Mouse (Mus musculus): ENCODE measurements around the gene Vta1. TPM values are rescaled to one million over a fixed set of nuclear protein-coding genes. Genes with fewer than 3 reads are reported as not detected.

Vta1 gene
- total RNA-seq (2021): 10 to 100 TPM; 68.3 to 70.9 TPM
- long read RNA-seq, transcript Vta1-205 (8 exons, 1,974 nt): major isoform, 63 of 66 reads
- long read RNA-seq, partial matches to known transcripts: 1 of 66 reads
- long read RNA-seq, other reads (novel, unspliced or antisense): 1 of 66 reads

- DNase-seq (ENCODE audit: low spot score in 2 of 2): peak; percentile 99 to 100
Measured at GRCm38 (mm10) chr10:14705072-14706066, at the start of gene Vta1, which contains the start of gene Nmbr. Gene Vta1, minus strand, starts transcription at chr10:14705560. Gene Nmbr, plus strand, starts transcription at chr10:14705591.

GRCm38 (mm10) chr10:14734285-14734684 lies 28.9 kb upstream of the Vta1 start:
- DNase-seq (ENCODE audit: low spot score in 2 of 2): peak; percentile 3 to 87

GRCm38 (mm10) chr10:14725671-14726070 lies 20.3 kb upstream of the Vta1 start:
- DNase-seq (ENCODE audit: low spot score in 2 of 2): peak; percentile 50 to 83

- DNase-seq (ENCODE audit: low spot score in 2 of 2): no peak
Measured at GRCm38 (mm10) chr10:14718114-14718513, 12.8 kb upstream of the Vta1 start, which contains the start of gene Gje1. Gene Gje1, minus strand, starts transcription at chr10:14718214.

GRCm38 (mm10) chr10:14703830-14704420 lies 1.4 kb downstream of the Vta1 start:
- no peak for DNase-seq (ENCODE audit: low spot score in 2 of 2)

GRCm38 (mm10) chr10:14703239-14703638 lies 2.1 kb downstream of the Vta1 start:
- DNase-seq (ENCODE audit: low spot score in 2 of 2): no peak

GRCm38 (mm10) chr10:14690349-14690748 lies 15.0 kb downstream of the Vta1 start:
- DNase-seq (ENCODE audit: low spot score in 2 of 2): no peak

- DNase-seq (ENCODE audit: low spot score in 2 of 2): no peak
Measured at GRCm38 (mm10) chr10:14688785-14689442, 16.4 kb downstream of the Vta1 start.

- DNase-seq (ENCODE audit: low spot score in 2 of 2): no peak
Measured at GRCm38 (mm10) chr10:14685663-14686062, 19.7 kb downstream of the Vta1 start.

GRCm38 (mm10) chr10:14666147-14666546 lies 39.2 kb downstream of the Vta1 start:
- no peak for DNase-seq (ENCODE audit: low spot score in 2 of 2)

GRCm38 (mm10) chr10:14660875-14661274 lies 44.5 kb downstream of the Vta1 start:
- no peak for DNase-seq (ENCODE audit: low spot score in 2 of 2)

GRCm38 (mm10) chr10:14639635-14640034 lies 65.7 kb downstream of the Vta1 start:
- DNase-seq (ENCODE audit: low spot score in 2 of 2): no peak

GRCm38 (mm10) chr10:14639043-14639442 lies 66.3 kb downstream of the Vta1 start:
- no peak for DNase-seq (ENCODE audit: low spot score in 2 of 2)

GRCm38 (mm10) chr10:14625706-14626105 lies 79.7 kb downstream of the Vta1 start:
- no peak for DNase-seq (ENCODE audit: low spot score in 2 of 2)

- peak in 1 of 2 experiments; percentile 21 for DNase-seq (ENCODE audit: low spot score in 2 of 2)
Measured at GRCm38 (mm10) chr10:14619156-14619555, 86.2 kb downstream of the Vta1 start.

- DNase-seq (ENCODE audit: low spot score in 2 of 2): no peak
Measured at GRCm38 (mm10) chr10:14618301-14618700, 87.1 kb downstream of the Vta1 start.

GRCm38 (mm10) chr10:14615441-14615840 lies 89.9 kb downstream of the Vta1 start:
- DNase-seq (ENCODE audit: low spot score in 2 of 2): no peak

GRCm38 (mm10) chr10:14607597-14607996 lies 97.8 kb downstream of the Vta1 start:
- DNase-seq (ENCODE audit: low spot score in 2 of 2): no peak

All from layer of hippocampus, adult 18-20 months (tissue).